Mouse (Mus musculus): ENCODE results near the gene Olfr679. TPM values are rescaled to one million over a fixed set of nuclear protein-coding genes. Genes with fewer than 3 reads are reported as not detected.
"Not testable (repeated sequence)": the region's sequence is repeated elsewhere in the genome, so short reads cannot be mapped to it uniquely, and the experiment has no call there.

Olfr679 gene
- not detected in 2 replicates for polyA plus RNA-seq (2016; fragmentation: Nextera tagmentation; extraction: Ambion mirVana)

DNA sequence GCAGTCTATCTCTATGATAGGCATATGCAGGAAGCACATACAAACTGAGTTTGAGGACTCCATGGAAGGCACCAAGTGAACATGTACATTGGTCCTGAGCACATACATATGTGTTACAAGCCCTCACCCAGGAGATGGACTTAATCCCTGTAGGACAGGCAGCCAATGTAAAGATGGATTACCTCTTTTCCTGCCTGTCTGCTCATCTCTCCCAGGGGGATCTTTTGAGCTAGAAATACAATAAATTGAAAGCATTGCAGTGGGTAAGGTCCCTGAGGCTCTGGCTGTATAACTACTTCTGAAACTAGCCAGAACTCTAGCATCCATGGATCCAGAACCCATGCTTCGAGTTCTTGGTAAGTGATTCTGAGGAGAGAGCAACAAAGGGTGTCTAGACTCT lies at the start of gene Olfr679:
Olfr679 (plus strand) TSS at position 301 of the 400 bp plus-strand sequence.
- Histone ChIP-seq H3K9me3 (replicated peaks) (no peaks in the 10 kb centered on the region), H3K27me3 (replicated peaks) (no peaks in the 10 kb centered on the region), H3K36me3 (no peaks in the 10 kb centered on the region), H3K27ac (no peak within 1 kb of the TSS), H3K4me1 (no peaks in the 10 kb centered on the region), H3K4me2 (no peak within 1 kb of the TSS), H3K4me3 (no peak within 1 kb of the TSS), H3K9ac (no peak within 1 kb of the TSS)
- no peak for ATAC-seq
- 44% methylated on average over 1 of the region's 1 CpGs for WGBS (ENCODE audit: insufficient replicate concordance)

DNA sequence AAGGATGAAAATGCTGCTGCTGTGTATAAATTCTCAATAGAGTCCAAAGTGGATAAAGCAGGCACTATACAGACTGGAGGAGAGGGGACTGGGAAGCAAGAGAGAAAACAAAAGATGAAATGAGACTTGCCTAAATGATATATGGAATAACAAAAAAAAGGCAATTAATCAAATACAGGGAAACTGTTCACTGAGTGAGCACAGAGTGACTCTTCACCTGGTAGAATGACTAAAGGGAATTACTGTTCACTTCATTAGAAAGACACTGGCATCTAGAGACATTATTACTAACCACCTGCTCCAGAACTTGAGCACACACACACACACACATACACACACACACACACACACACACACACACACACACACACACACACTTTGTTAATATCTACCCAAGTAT lies 48.6 kb upstream of the Olfr679 start, which contains the start of gene Olfr676:
Olfr676 (plus strand) TSS at position 301 of the 400 bp plus-strand sequence.
- ATAC-seq: no peak
- no peak within 1 kb of the TSS for H3K27ac ChIP-seq
- H3K9ac ChIP-seq: no peak within 1 kb of the TSS
- no peaks in the 10 kb centered on the region for H3K36me3 ChIP-seq
- no peaks in the 10 kb centered on the region for H3K27me3 ChIP-seq (replicated peaks)
- H3K4me1 ChIP-seq: no peaks in the 10 kb centered on the region
- H3K4me3 ChIP-seq: no peak within 1 kb of the TSS
- H3K9me3 ChIP-seq (replicated peaks): no peaks in the 10 kb centered on the region
- no peak within 1 kb of the TSS for H3K4me2 ChIP-seq

DNA sequence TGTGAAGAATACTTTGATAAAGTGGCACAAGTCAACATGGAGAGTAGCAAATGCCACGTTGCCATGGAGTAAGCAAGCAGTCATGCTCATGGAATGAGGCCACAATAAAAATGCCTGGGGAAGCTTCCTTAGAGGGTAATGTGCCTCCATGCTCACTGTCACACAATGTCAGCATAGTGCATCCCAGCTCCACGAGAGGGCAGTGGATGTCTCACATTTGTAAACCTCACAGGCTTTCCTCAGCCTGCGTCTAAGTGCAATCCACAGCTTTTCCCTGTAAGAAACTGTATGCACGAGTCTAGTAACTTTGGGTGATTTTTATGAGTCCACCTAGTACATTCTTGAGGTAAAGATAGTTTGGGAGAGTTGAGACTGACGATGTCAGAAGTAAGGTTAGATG lies 47.2 kb upstream of the Olfr679 start:
- H3K27me3 ChIP-seq (replicated peaks); H3K9ac ChIP-seq; H3K4me2 ChIP-seq; H3K9me3 ChIP-seq (replicated peaks); ATAC-seq; H3K4me3 ChIP-seq; H3K27ac ChIP-seq; H3K4me1 ChIP-seq; H3K36me3 ChIP-seq: not testable (repeated sequence)
- 37% methylated on average over 5 of the region's 5 CpGs for WGBS (ENCODE audit: insufficient replicate concordance)

DNA sequence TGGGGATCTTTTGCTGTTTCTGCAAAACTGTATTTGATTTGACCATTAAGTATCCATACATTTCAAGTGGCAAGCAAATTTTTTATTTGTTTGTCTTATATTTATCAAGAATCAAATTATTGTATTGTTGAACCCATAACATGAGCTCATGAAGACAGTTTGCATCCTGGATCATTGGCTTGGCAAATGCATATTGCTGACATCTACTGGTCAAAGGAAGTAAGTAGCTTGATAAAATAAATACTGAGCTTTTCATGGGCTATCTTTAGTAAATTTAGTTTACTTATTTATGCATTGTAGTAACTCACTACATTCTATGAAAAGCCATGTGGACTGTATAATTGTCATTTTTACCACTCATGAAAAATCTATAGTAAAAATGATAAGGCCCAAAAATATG lies 22.1 kb upstream of the Olfr679 start:
- no peaks in the 10 kb centered on the region for H3K36me3 ChIP-seq
- H3K4me1 ChIP-seq: no peaks in the 10 kb centered on the region
- no peak for ATAC-seq
- no peak overlapping the region for H3K4me2 ChIP-seq
- H3K9ac ChIP-seq: no peak overlapping the region
- no peaks in the 10 kb centered on the region; the same call in 1 of the 2 replicates for H3K9me3 ChIP-seq (replicated peaks)
- no peak overlapping the region for H3K4me3 ChIP-seq
- no peaks in the 10 kb centered on the region for H3K27me3 ChIP-seq (replicated peaks)
- no peak overlapping the region for H3K27ac ChIP-seq

DNA sequence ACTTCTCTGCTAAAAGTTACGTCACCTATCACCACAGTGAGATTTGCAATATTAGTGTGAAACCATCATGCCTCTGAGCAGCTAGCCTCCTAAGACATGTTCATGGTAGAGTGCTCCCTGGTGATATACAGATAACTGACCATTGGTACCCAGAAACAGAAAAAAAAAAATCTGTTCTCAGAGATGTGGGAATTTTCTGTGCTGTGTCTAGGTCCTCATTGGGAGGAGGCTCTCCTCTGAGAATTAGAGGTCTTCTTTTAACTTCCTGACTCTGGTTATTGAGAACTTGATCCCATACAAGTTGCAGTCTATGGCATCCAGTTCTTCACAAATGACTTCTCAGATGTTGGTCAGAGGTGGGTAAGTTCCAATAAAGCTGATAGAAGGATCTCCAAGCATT lies 16.8 kb upstream of the Olfr679 start, which contains the start of gene Olfr678:
Olfr678 (plus strand) TSS at position 301 of the 400 bp plus-strand sequence.
- 53% methylated on average over 1 of the region's 1 CpGs for WGBS (ENCODE audit: insufficient replicate concordance)
- Histone ChIP-seq H3K9me3 (replicated peaks) (no peaks in the 10 kb centered on the region), H3K4me2 (no peak within 1 kb of the TSS), H3K4me3 (no peak within 1 kb of the TSS), H3K36me3 (no peaks in the 10 kb centered on the region), H3K27ac (no peak within 1 kb of the TSS), H3K9ac (no peak within 1 kb of the TSS), H3K27me3 (replicated peaks) (no peaks in the 10 kb centered on the region), H3K4me1 (no peaks in the 10 kb centered on the region)
- no peak for ATAC-seq

DNA sequence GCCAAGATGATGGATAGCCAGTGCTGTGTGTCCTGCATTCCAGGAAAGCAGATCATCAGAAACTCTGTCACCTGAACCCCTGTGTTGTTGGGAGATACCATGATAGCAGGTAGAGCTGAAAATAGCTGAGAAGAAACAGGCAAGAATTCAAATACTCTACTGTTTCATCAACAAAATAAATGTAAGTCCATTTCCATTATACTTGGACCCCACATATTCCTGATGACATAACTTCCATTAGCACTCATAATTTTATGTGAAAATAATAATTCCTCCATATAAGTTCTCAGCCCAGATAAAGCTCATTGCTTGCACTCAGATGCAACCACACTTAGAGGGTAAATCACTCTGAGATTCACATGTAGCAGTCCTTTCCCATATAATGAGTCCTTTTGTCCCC lies 11.7 kb downstream of the Olfr679 start, which contains the start of gene Olfr680-ps1:
Olfr680-ps1 (minus strand) TSS at position 101 of the 400 bp plus-strand sequence.
- H3K4me3 ChIP-seq; H3K36me3 ChIP-seq; H3K9ac ChIP-seq; H3K4me1 ChIP-seq; H3K27me3 ChIP-seq (replicated peaks); H3K4me2 ChIP-seq; H3K27ac ChIP-seq; H3K9me3 ChIP-seq (replicated peaks); ATAC-seq: not testable (repeated sequence)

DNA sequence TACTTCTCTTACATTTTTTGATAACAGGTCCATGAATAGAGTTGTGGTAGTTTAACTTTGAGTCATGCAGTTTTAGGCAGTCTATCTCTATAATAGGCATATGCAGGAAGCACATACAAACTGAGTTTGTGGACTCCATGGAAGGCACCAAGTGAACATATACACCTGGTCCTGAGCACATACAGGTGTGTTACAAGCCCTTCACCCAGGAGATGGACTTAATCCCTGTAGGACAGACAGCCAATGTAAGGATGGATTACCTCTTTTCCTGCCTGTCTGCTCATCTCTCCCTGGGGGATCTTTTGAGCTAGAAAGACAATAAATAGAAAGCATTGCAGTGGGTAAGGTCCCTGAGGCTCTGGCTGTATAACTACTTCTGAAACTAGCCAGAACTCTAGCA lies 35.5 kb downstream of the Olfr679 start, which contains the start of gene Olfr681:
Olfr681 (plus strand) TSS at position 301 of the 400 bp plus-strand sequence.
- no peak within 1 kb of the TSS for H3K4me2 ChIP-seq
- no peaks in the 10 kb centered on the region for H3K4me1 ChIP-seq
- H3K27me3 ChIP-seq (replicated peaks): no peaks in the 10 kb centered on the region
- H3K36me3 ChIP-seq: no peaks in the 10 kb centered on the region
- H3K27ac ChIP-seq: no peak within 1 kb of the TSS
- no peak within 1 kb of the TSS for H3K9ac ChIP-seq
- H3K9me3 ChIP-seq (replicated peaks): no peaks in the 10 kb centered on the region
- no peak within 1 kb of the TSS for H3K4me3 ChIP-seq
- no peak for ATAC-seq

Other genes starting within 250 kb of the Olfr679 start
- gene Usp17lb, start 238.6 kb upstream of the Olfr679 start, polyA plus RNA-seq (2016; fragmentation: Nextera tagmentation; extraction: Ambion mirVana): not detected in 2 replicates
- not detected in 2 replicates for gene Usp17la, start 224.2 kb upstream of the Olfr679 start, polyA plus RNA-seq (2016; fragmentation: Nextera tagmentation; extraction: Ambion mirVana)
- not detected in 2 replicates for gene Olfr665, start 203.2 kb upstream of the Olfr679 start, polyA plus RNA-seq (2016; fragmentation: Nextera tagmentation; extraction: Ambion mirVana)
- not detected in 2 replicates for gene Olfr666, start 185.3 kb upstream of the Olfr679 start, polyA plus RNA-seq (2016; fragmentation: Nextera tagmentation; extraction: Ambion mirVana)
- gene Olfr667, start 159.7 kb upstream of the Olfr679 start, polyA plus RNA-seq (2016; fragmentation: Nextera tagmentation; extraction: Ambion mirVana): not detected in 2 replicates
- not detected in 2 replicates for gene Olfr668, start 153.1 kb upstream of the Olfr679 start, polyA plus RNA-seq (2016; fragmentation: Nextera tagmentation; extraction: Ambion mirVana)
- gene Olfr669, start 147.0 kb upstream of the Olfr679 start, polyA plus RNA-seq (2016; fragmentation: Nextera tagmentation; extraction: Ambion mirVana): not detected in 2 replicates
- gene Olfr670, start 118.6 kb upstream of the Olfr679 start, polyA plus RNA-seq (2016; fragmentation: Nextera tagmentation; extraction: Ambion mirVana): not detected in 2 replicates
- gene Olfr671, start 102.1 kb upstream of the Olfr679 start, polyA plus RNA-seq (2016; fragmentation: Nextera tagmentation; extraction: Ambion mirVana): not detected in 2 replicates
- gene Olfr672, start 79.2 kb upstream of the Olfr679 start, polyA plus RNA-seq (2016; fragmentation: Nextera tagmentation; extraction: Ambion mirVana): not detected in 2 replicates
- not detected in 2 replicates for gene Olfr675, start 52.7 kb upstream of the Olfr679 start, polyA plus RNA-seq (2016; fragmentation: Nextera tagmentation; extraction: Ambion mirVana)
- not detected in 2 replicates for gene Olfr676, start 48.5 kb upstream of the Olfr679 start, polyA plus RNA-seq (2016; fragmentation: Nextera tagmentation; extraction: Ambion mirVana)
- not detected in 2 replicates for gene Olfr677, start 29.8 kb upstream of the Olfr679 start, polyA plus RNA-seq (2016; fragmentation: Nextera tagmentation; extraction: Ambion mirVana)
- gene Olfr678, start 16.7 kb upstream of the Olfr679 start, polyA plus RNA-seq (2016; fragmentation: Nextera tagmentation; extraction: Ambion mirVana): not detected in 2 replicates
- not detected in 2 replicates for gene Olfr680-ps1, start 11.6 kb downstream of the Olfr679 start, polyA plus RNA-seq (2016; fragmentation: Nextera tagmentation; extraction: Ambion mirVana)
- not detected in 2 replicates for gene Olfr681, start 35.6 kb downstream of the Olfr679 start, polyA plus RNA-seq (2016; fragmentation: Nextera tagmentation; extraction: Ambion mirVana)
- not detected in 2 replicates for gene Olfr683, start 65.8 kb downstream of the Olfr679 start, polyA plus RNA-seq (2016; fragmentation: Nextera tagmentation; extraction: Ambion mirVana)
- gene Olfr684, start 82.4 kb downstream of the Olfr679 start, polyA plus RNA-seq (2016; fragmentation: Nextera tagmentation; extraction: Ambion mirVana): not detected in 2 replicates
- not detected in 2 replicates for gene Olfr685, start 104.8 kb downstream of the Olfr679 start, polyA plus RNA-seq (2016; fragmentation: Nextera tagmentation; extraction: Ambion mirVana)
- gene Olfr686, start 126.3 kb downstream of the Olfr679 start, polyA plus RNA-seq (2016; fragmentation: Nextera tagmentation; extraction: Ambion mirVana): not detected in 2 replicates
- gene Olfr688, start 206.9 kb downstream of the Olfr679 start, polyA plus RNA-seq (2016; fragmentation: Nextera tagmentation; extraction: Ambion mirVana): not detected in 2 replicates
- gene Olfr689, start 230.0 kb downstream of the Olfr679 start, polyA plus RNA-seq (2016; fragmentation: Nextera tagmentation; extraction: Ambion mirVana): not detected in 2 replicates